Comparison of ENCODE assay signal across 7 mouse cellular contexts in genomic region chr10:87209466-87209865, GRCm38 (mm10).
"Had no signal": no experiment of that assay in that cellular context is flagged by ENCODE, and none has a peak within 500 bp of the region (broad histone marks: within the 10 kb centered on the region; RNA-seq: fewer than 3 reads in every experiment).

No protein-coding gene starts in this region.

- DNase-seq: kidney, adult 8-10 months; kidney, postnatal 10 days; kidney, postnatal 36 days; layer of hippocampus, postnatal 36 days; liver, postnatal 0 days; lung, embryonic 14.5 days; thymus, postnatal 25 days had no signal
